Mouse (Mus musculus): ENCODE results near the gene Bbs12.

Bbs12 gene

DNA sequence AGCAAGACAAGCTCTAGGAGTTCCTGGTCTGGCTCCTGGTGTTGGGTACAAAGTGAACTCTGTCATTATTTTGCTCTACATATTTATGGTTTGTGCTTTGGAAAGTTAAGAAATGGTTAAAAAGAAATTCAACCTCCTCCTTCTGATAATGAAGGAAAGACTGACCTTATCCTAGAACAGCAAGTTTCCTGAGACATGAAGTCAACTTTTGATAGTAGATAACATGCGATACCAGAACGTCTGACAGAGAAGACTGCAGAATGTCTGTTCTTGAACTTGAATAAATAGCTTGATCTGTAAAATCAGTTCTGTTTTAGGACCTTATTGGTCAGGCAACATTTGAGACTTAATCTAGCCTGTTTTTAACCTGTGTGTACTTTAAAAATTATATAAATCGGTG is 14.3 kb downstream of the Bbs12 start:
- DNase-seq (ENCODE audit: low spot score) = no peak

DNA sequence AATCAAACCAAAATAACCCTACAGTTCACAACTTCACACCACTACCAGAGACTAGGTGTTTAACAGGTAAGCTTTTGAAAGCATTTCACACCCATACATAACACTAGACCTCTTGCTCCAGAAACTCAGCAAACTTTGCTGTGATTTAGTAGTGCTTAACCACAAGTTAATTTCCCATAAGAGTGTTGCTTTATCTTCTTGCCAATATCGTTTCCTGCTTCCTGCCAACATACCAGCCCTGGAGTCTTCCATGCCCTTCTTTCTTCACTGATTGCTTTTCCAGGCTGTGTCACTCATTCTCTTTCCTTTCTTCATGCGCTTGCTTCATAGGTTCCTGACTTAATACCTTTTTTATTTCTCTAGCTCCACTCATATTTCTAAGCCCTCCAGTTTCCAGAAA is 16.1 kb downstream of the Bbs12 start:
- DNase-seq (ENCODE audit: low spot score) = no peak

DNA sequence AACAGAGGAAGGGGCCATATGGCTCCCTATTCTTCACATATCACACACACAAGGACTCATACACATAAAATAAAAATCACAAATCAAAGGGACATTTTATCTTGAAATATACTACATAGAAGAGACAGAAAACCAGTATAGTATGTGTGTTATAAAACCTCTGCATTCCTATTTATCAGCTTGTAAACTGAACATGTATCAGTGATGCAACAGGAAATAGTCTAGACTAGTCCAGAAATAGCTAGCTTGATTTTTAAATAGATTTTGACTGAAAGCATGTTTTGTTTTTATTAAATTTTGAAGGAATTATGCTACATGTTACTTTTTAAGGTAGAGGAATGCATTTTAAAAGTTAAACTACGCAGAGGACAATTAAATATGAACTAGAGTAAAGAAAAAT is 17.6 kb downstream of the Bbs12 start:
- DNase-seq (ENCODE audit: low spot score) = no peak

DNA sequence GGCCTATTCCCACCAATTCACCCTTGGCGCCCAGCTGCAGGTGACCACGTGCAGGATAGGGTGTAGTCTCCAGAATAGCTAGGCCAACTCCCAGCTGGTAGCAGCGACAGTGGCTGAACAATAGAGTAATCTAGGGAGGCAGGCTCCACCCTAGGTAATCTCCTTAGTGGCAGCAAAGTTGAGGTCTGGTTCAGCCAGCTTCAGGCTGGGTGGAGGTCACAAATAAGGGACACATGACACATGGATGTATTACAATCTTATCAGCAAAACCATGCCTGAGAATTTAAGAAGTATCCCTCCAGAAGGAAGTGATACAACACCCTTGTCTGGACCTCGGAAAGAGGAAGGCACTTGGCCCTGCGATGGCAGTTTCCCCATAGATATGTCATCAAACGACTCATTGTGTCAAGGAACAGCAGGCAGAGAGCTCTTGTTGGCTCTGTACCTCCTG is 19.7 kb downstream of the Bbs12 start:
- DNase-seq (ENCODE audit: low spot score) = no peak

DNA sequence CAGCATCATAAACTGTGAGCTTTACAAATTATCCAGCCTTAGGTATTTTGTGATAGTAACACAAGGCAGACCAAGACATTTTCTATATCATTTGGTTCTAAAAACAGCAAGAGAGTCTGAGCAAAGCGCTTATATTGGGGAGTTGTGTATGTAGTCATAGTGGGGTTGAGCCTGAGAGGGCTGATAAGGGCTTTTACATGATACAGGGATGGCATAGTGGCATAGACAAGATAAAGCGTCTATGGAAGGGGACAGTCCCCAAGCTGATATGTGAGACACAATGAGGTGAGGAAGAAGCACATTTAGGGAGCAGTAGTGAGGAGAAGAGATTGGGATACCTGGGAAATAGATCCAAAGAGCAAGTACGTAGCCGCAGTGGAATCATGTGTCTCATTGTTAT is 21.7 kb downstream of the Bbs12 start:
- DNase-seq (ENCODE audit: low spot score) = no peak

DNA sequence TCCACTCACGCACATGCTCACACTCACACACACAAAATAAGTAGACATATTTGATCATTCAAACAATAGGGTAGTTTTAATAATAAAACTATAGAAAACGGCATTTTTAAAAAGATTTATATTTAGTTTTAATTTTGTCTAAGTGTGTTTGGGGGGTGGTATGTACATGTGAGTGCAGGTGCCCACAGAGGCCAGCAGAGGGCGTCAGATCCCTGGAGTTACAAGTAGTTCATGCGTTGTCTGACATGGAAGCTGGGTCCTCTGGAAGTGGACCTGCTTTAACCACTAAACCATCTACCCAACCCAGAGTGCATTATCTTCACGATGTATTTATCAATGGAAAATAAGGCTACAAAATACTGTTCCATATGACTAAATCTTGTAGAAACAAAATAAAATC is 28.8 kb downstream of the Bbs12 start:
- DNase-seq (ENCODE audit: low spot score) = no peak

DNA sequence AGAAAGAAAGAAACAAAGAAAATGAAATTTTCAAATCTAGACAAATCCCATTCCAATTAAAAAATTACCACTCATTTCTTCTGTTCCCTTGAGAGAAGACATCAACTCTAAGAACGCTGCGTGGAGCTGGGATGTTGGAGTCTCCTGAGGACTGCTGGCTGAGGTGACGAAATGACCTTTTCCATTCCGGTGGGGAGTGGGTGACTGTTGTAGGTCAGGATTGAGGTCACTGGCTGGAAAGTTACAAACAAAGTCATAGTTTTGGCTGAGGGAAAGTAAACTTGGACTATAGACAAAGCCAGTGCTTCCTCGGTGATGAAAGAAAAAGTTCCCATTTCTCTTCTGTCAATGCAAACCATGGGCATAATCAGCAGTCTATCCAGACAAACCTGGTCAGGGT is 30.5 kb downstream of the Bbs12 start:
- DNase-seq (ENCODE audit: low spot score) = no peak

DNA sequence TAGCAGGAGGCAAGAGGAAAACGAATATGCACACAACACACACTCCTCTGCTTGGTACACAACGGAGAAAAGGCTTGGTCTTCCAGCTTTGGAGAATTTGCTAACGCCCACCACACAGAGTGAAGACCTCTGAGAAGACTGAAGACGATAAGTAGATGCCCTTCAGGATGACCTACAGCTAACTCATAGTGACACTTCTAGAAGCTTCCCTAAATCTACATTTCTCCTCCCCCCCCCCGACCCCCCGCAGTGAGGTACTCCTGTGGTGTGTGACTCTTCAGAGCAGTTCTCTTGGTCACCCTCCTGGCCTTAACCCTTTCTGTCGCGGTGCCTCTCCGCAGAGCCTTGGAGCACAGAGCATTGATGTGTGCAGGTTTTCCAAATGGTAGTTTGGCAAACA is 35.3 kb downstream of the Bbs12 start:
- no peak for DNase-seq (ENCODE audit: low spot score)

DNA sequence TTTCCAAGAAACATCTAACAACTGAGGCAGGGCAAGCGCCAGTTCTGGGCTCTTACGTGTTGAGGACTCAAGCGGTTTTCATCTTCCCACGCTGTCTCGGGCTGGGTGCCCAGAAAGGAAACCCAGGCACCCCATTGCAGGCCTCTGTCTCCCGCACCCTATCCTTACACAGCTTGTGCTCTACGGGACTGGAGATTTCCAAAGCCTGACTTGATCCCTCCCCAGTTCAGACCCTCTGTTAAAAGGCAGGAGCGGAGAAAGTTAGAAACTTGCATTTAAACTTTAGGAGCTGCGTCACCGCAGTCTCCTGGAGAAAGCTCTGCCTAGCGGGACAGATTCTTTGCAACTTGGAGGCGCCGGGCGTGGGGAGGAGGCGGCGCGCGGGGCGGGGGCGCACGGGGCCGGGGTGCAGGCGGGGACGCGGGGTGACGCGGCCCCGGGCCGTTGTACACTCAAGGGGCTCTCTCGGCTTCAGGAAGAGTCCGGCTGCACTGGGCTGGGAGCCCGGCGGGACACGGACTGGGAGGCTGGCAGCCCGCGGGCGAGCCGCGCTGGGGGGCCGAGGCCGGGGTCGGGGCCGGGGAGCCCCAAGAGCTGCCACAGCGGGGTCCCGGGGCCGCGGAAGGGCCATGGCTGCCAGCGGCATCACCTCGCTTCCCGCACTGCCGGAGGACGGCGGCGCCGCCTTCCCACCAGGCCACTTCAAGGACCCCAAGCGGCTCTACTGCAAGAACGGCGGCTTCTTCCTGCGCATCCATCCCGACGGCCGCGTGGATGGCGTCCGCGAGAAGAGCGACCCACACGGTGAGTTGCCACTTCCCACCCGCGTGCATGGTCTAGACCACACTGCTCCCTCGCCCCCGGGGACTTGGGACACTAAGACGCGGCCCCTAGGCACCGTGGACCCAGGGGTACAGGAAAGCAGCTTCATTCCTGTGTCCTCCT is 36.1 kb downstream of the Bbs12 start, which contains the start of gene Fgf2:
Gene Fgf2 (plus strand): TSS at position 126 of the 945 bp plus-strand sequence.
- no peak for DNase-seq (ENCODE audit: low spot score)

DNA sequence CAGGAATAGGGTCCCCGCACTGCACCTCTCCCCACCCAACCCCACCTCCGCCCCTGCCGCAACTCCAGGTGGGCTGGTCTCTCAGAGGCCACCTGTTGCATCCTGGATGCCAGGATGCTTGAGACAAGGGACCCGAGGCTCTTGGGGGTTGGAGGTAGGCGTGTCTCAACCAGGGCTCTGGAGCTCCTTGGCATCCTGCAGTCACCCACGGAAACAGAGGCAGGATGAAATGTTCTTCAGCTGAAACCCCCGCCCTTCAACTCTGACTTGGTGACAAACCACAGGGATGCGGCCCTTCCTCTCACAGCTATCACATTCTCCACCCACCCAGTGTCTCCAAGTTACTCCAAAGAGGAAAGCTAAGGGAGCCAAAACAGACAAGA is 36.8 kb downstream of the Bbs12 start:
- DNase-seq (ENCODE audit: low spot score) = no peak

DNA sequence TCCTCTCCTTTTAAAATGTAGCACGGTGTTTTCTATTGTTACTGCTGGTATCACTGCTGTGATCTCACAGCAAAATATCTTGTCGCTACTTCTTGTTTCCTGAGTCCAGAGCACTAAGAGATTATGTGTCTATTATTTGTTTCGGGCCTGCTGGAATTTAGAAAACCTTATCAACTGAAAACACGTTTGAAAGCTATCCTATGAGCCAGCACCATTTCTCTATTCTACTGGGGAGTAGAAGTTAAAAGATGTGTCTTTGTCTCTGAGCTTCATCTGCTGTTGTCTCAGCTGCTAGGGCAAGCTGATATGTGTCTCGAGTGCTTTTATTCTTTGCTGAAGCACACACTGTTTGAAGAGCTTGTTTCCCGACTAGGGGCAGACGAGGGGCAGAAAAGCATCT is 38.0 kb downstream of the Bbs12 start:
- DNase-seq (ENCODE audit: low spot score) = no peak

DNA sequence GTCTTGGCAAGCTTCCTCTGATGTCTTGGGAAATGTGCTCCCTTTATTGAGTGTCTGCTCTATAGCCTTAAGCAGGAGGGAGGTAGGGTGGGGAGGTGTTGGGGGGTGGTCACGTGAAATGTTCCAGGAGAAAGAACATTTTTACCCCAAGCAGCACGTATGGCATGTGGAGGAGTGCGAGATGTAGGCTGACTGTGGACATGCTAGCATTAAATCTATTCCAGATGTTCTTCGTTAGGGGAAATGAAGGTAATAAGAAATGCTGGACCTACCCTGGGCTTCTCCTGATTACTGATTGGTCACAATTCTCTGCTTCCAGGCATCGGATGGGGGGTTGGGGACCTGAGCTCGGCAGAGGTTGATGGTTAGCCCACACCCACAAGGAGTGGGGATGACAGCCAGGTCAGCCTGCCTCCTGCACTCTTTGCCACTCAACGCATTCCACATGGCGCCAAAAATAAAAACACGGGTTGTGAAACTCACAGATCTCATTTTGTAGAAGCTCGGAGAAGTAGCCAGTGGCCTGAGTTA is 41.7 kb downstream of the Bbs12 start:
- no peak for DNase-seq (ENCODE audit: low spot score)

DNA sequence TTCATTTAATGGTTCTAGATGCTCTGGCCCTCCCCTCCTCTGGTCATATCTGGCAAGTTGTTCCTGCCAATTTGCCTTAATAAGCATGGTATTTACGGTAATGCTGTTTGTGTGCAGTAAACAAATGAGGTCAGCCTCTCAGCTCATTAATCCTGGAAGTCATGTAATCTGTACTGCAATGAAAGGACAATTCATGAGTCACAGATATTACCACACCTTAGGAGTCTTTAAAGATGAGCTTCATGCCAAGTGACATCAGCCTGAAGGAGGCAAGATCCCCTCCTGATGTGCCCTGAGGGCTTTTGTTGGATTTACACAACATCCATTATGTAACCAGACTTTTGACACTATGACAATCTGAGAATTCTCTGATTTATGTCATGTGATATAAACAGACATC is 42.4 kb downstream of the Bbs12 start:
- no peak for DNase-seq (ENCODE audit: low spot score)

DNA sequence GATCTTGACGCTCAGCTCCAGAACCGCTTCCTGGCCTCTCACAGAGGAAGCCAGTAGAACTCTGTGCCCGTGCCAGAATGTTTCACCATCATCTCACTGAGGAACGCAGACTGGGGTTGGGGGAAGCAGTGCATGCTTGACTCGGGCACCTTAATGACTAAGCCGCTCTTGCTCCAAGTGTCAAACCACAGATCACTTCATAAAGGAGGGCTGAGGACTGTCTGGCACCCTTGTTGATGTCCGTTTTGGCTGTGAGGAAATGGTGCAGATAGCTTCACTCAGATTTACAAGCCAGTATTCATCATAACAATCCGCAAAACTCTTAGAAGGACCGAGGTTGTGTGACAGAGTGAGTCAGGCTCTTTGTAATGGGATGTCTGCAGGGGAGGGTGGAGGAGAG is 48.4 kb downstream of the Bbs12 start:
- DNase-seq (ENCODE audit: low spot score) = no peak

DNA sequence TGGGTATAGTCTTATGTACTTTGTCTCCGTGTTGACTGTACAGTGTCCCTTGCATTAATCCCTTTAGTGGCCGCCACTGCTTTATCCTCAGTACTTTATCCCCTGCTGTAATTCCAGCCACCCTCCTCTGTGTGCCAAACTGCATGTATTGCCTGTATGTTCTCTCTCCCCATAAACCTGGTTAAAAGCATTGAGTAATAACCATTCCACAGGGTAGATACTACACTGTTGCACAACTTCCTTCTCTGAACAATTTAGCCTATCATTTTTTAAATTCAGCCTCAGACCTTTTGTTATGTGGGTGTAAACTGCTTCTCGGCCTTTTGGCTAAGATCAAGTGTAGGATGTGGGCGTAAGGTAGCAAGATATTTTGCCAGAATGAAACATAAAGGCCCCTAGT is 52.8 kb downstream of the Bbs12 start:
- DNase-seq (ENCODE audit: low spot score) = no peak

DNA sequence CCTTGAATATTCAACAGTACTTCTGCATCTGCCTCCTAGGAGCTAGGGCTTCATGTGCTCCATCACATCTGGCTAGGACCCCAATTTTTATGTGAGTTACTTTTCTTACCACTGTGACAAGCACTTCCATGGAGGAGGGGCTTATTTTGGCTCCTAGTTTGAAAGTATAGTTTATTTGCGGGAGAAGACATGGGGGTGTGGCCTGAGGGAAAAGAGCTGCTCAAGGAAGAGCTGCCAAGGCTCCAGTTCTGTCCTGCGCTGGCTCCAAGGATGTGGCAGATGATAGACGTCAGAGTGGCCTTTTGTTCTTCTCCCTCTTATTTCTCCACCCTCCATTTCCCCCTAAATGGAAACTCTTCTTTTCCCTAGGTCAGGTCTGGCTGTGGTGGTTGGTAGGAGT is 53.6 kb downstream of the Bbs12 start:
- DNase-seq (ENCODE audit: low spot score) = no peak

DNA sequence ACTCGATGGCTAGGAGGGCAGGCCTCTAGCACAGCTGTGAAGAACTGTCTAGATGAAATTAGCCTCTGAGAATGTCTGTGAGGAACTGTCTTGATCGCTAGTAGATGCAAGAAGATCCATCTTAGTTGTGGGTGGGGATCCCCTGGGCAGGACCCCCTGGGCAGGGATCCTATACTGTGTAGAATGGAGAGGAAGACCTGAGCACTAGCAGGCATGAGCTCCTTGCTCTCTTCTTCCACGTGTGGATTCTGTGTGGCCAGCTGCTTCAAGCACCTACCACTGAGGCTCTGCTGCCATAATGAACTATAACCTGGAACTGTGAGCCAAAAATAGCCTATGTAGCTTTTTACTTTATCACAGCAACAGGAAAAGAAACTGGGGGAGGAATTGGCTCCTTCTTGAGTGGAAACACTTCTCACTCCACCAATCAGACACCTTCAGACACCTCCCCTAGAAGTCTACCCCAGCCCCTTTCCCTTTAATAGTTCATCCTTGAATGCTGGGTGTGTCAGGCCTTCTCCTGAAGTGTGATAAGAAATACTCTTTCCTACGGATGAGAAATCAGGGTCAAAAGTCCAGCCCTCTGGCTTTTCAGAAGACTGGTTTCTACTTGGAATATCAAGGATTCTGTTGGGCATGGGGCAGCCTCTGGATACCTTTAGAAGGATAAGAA is 54.2 kb downstream of the Bbs12 start:
- DNase-seq (ENCODE audit: low spot score) = no peak

DNA sequence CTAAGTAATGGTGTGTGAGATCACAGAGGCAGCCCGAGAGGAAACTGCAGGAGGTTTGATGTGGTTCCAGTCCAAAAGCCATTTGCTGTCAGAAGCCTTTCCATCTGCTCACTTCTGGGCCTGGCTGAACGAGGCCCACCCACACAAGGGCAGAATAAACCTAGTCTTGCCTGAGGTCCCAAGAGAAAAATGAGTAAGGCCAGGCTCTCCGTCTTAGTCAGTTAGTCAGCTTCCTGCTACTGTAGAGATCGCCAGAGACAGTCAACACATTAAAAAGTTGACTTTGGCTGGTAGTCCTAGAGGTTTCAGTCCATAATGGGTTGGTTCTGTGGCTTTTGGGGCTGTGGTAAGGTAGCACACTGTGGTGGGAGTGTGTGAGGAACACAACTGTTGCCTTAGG is 58.1 kb downstream of the Bbs12 start:
- DNase-seq (ENCODE audit: low spot score) = no peak

Measured in ovary, adult 18-20 months (tissue).